Mouse (Mus musculus) spleen, adult 10 weeks (tissue): ENCODE measurements around the gene Lcn4. TPM values are rescaled to one million over a fixed set of nuclear protein-coding genes. Genes with fewer than 3 reads are reported as not detected.

Experiments used
- polyA plus RNA-seq: library from polyadenylated mRNA; stranded (reverse); fragments of 350-450 nt; fragmentation: Illumina TruSeq; extraction: RNeasy Lipid Tissue Mini Kit (QIAGEN cat#74804); gene quantifications from one replicate; pipeline ENCODE4 v1.2.3, GENCODE M21; 2015; ENCODE audit warnings: low replicate concordance; ENCODE audit not compliant: insufficient read depth

Gene Lcn4
- 7.0 TPM for polyA plus RNA-seq

GRCm38 (mm10) chr2:26671182-26671581 lies at the start of gene Lcn4:
TSS of gene Lcn4 (minus strand) at chr2:26671282.

GRCm38 (mm10) chr2:26627921-26628739 lies 43.0 kb downstream of the Lcn4 start, which contains the start of gene Fam69b:
TSS of gene Fam69b (plus strand) at chr2:26628457.

Other genes with a start within 250 kb of the Lcn4 start
- gene Sec16a, start 226.1 kb downstream of the Lcn4 start, polyA plus RNA-seq, result 67.4 TPM
- 6.8 TPM for gene Notch1, start 154.6 kb downstream of the Lcn4 start, polyA plus RNA-seq
- gene Egfl7, start 91.3 kb downstream of the Lcn4 start, polyA plus RNA-seq, result 84.4 TPM
- not detected for gene Gm20532, start 84.6 kb downstream of the Lcn4 start, polyA plus RNA-seq
- 8.3 TPM for gene Agpat2, start 66.9 kb downstream of the Lcn4 start, polyA plus RNA-seq
- 0.64 TPM for gene Fam69b, start 42.8 kb downstream of the Lcn4 start, polyA plus RNA-seq
- gene Abo, start 193.7 kb upstream of the Lcn4 start, polyA plus RNA-seq, result not detected
- 33.4 TPM for gene Surf6, start 231.6 kb upstream of the Lcn4 start, polyA plus RNA-seq
- gene Med22, start 239.4 kb upstream of the Lcn4 start, polyA plus RNA-seq, result 19.2 TPM
- gene Rpl7a, start 239.5 kb upstream of the Lcn4 start, polyA plus RNA-seq, result 923 TPM
- gene Surf2, start 245.1 kb upstream of the Lcn4 start, polyA plus RNA-seq, result 63.0 TPM
- 103 TPM for gene Surf1, start 245.2 kb upstream of the Lcn4 start, polyA plus RNA-seq